In the genomic region with DNA sequence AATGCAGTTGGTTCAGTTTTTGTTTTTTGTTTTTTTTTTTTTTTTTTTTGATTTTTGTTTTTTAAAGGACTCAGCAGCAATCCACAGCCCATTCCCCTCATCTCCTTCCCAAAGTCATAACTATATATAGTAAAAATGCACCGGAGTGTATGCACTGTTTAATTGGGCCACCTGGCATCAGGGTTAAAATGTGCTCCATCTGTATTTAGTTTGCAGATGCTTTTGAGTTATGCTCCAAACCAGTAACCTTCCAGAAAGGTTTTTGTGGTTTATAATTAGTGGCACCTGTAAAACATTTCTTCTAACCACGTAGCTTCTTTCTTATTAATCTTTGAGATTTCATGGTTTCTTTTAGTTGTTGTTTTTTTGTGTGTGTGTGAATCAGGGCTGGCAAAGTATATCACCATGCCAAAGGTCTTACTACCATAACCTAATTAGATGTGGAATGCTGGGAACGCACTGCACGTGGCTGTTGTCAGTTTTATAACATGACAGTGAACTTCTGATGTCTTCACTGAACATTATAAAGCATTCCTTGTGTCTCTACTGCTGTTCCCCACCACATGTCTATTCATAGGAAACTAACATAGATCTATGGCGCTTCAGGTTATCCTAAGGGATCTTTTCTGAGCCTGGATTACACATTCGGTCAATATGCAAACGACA, we compare ENCODE assay signal across 11 mouse cellular contexts.
DNase-seq lines count a peak whose midpoint lies in the region; ATAC-seq and TF ChIP-seq lines count a peak whose summit lies in the region.
"Had no signal": no experiment of that assay in that cellular context is flagged by ENCODE, and none has a peak within 500 bp of the region (broad histone marks: within the 10 kb centered on the region; RNA-seq: fewer than 3 reads in every experiment).

No protein-coding gene starts in this region.

- intact Hi-C loops in heart, postnatal 10 days (cut with DNase I) = no loop called here
- intact Hi-C loops in left cerebral cortex, adult 2 months (cut with DNase I) = no loop called here

- no peaks in the 10 kb centered on the region for H3K27me3 ChIP-seq in heart, embryonic 14.5 days (ENCODE audit: control insufficient read depth, insufficient read depth, low read length)
- no peaks in the 10 kb centered on the region for H3K27me3 ChIP-seq in midbrain, embryonic 11.5 days (ENCODE audit: control insufficient read depth, insufficient read depth, low read length)
- H3K27me3 ChIP-seq in midbrain, embryonic 15.5 days (replicated peaks) = no peaks in the 10 kb centered on the region
- no peaks in the 10 kb centered on the region for H3K27me3 ChIP-seq in hindbrain, embryonic 12.5 days
- no peaks in the 10 kb centered on the region for H3K27me3 ChIP-seq in stomach, embryonic 16.5 days (ENCODE audit: control insufficient read depth, insufficient read depth, low read length)

- H3K9me3 ChIP-seq in heart, embryonic 14.5 days (ENCODE audit: control insufficient read depth, low read length) = no peaks in the 10 kb centered on the region
- no peaks in the 10 kb centered on the region for H3K9me3 ChIP-seq in midbrain, embryonic 11.5 days (ENCODE audit: control insufficient read depth, low read length)
- H3K9me3 ChIP-seq in midbrain, embryonic 15.5 days = no peaks in the 10 kb centered on the region
- H3K9me3 ChIP-seq in hindbrain, embryonic 12.5 days (replicated peaks) = no peaks in the 10 kb centered on the region
- H3K9me3 ChIP-seq in stomach, embryonic 16.5 days (replicated peaks; ENCODE audit: control insufficient read depth, low read length) = no peaks in the 10 kb centered on the region

- no peak for ATAC-seq in heart, embryonic 14.5 days (ENCODE audit: insufficient number of reproducible peaks, insufficient read depth, low FRiP score, low read depth)
- ATAC-seq in midbrain, embryonic 11.5 days (ENCODE audit: low FRiP score) = no peak
- ATAC-seq in midbrain, embryonic 15.5 days (replicated peaks) = no peak
- no peak for ATAC-seq in hindbrain, embryonic 12.5 days (ENCODE audit: low FRiP score)
- ATAC-seq in stomach, embryonic 16.5 days (ENCODE audit: insufficient read depth, low FRiP score) = no peak

- H3K4me2 ChIP-seq in heart, embryonic 14.5 days (ENCODE audit: low read length) = peak overlapping the region; percentile 55; the same call in 1 of the 2 replicates
- peak overlapping the region; percentile 42; the same call in 1 of the 2 replicates for H3K4me2 ChIP-seq in midbrain, embryonic 11.5 days
- no peak overlapping the region for H3K4me2 ChIP-seq in midbrain, embryonic 15.5 days
- H3K4me2 ChIP-seq in hindbrain, embryonic 12.5 days (replicated peaks) = peak overlapping the region; percentile 47; the same call in 1 of the 2 replicates
- H3K4me2 ChIP-seq in stomach, embryonic 16.5 days (ENCODE audit: low read depth, low read length) = peak overlapping the region; percentile 35; the same call in 1 of the 2 replicates

- H3K9ac ChIP-seq in heart, embryonic 14.5 days (ENCODE audit: low read length) = no peak overlapping the region
- H3K9ac ChIP-seq in midbrain, embryonic 11.5 days (ENCODE audit: low read length) = no peak overlapping the region
- no peak overlapping the region for H3K9ac ChIP-seq in midbrain, embryonic 15.5 days
- H3K9ac ChIP-seq in hindbrain, embryonic 12.5 days = no peak overlapping the region
- H3K9ac ChIP-seq in stomach, embryonic 16.5 days (ENCODE audit: low read length) = no peak overlapping the region

- H3K27ac ChIP-seq in heart, embryonic 14.5 days (replicated peaks in 1 of 2; ENCODE audit: control insufficient read depth in 1 of 2, insufficient read depth in 1 of 2, low read depth in 2 of 2, low read length in 2 of 2) = peak overlapping the region in 1 of 2 experiments; percentile 64; a peak in 2 of 4 replicates
- no peak overlapping the region for H3K27ac ChIP-seq in midbrain, embryonic 11.5 days (ENCODE audit: low read depth, low read length)
- no peak overlapping the region for H3K27ac ChIP-seq in midbrain, embryonic 15.5 days
- H3K27ac ChIP-seq in hindbrain, embryonic 12.5 days = no peak overlapping the region
- peak overlapping the region; percentile 49 for H3K27ac ChIP-seq in stomach, embryonic 16.5 days (ENCODE audit: low read length)
- no peak overlapping the region for H3K27ac ChIP-seq in left cerebral cortex, adult 2 months

- 60% methylated on average over 7 of the region's 7 CpGs for WGBS in heart, embryonic 14.5 days
- WGBS in midbrain, embryonic 11.5 days = 30% methylated on average over 7 of the region's 7 CpGs
- WGBS in midbrain, embryonic 15.5 days = 34% methylated on average over 7 of the region's 7 CpGs
- 29% methylated on average over 7 of the region's 7 CpGs for WGBS in hindbrain, embryonic 12.5 days
- 53% methylated on average over 7 of the region's 7 CpGs for WGBS in stomach, embryonic 16.5 days

- H3K4me1 ChIP-seq in heart, embryonic 14.5 days (ENCODE audit: control insufficient read depth in 2 of 2, insufficient read depth in 2 of 2, low read length in 2 of 2) = peaks cover 3 to 20% of the 10 kb centered on the region in 2 experiments
- H3K4me1 ChIP-seq in midbrain, embryonic 11.5 days (ENCODE audit: control insufficient read depth, insufficient read depth, low read length) = peaks cover 12% of the 10 kb centered on the region
- peaks cover 15% of the 10 kb centered on the region for H3K4me1 ChIP-seq in midbrain, embryonic 15.5 days
- H3K4me1 ChIP-seq in hindbrain, embryonic 12.5 days = peaks cover 18% of the 10 kb centered on the region
- H3K4me1 ChIP-seq in stomach, embryonic 16.5 days (ENCODE audit: control insufficient read depth, insufficient read depth, low read length) = peaks cover 7% of the 10 kb centered on the region

- peaks cover 22% of the 10 kb centered on the region for H3K36me3 ChIP-seq in heart, embryonic 14.5 days (ENCODE audit: control insufficient read depth, insufficient read depth, low read length)
- H3K36me3 ChIP-seq in midbrain, embryonic 11.5 days (ENCODE audit: control insufficient read depth, insufficient read depth, low read length) = no peaks in the 10 kb centered on the region
- no peaks in the 10 kb centered on the region for H3K36me3 ChIP-seq in midbrain, embryonic 15.5 days (replicated peaks)
- H3K36me3 ChIP-seq in hindbrain, embryonic 12.5 days = no peaks in the 10 kb centered on the region
- H3K36me3 ChIP-seq in stomach, embryonic 16.5 days (ENCODE audit: control insufficient read depth, insufficient read depth, low read length) = no peaks in the 10 kb centered on the region

- H3K4me3 ChIP-seq in heart, embryonic 14.5 days (ENCODE audit: control insufficient read depth in 1 of 2, insufficient read depth in 1 of 2, low read depth in 1 of 2, low read length in 2 of 2) = no peak overlapping the region
- no peak overlapping the region for H3K4me3 ChIP-seq in midbrain, embryonic 11.5 days (ENCODE audit: low read depth, low read length)
- no peak overlapping the region for H3K4me3 ChIP-seq in midbrain, embryonic 15.5 days
- H3K4me3 ChIP-seq in hindbrain, embryonic 12.5 days = no peak overlapping the region
- no peak overlapping the region for H3K4me3 ChIP-seq in stomach, embryonic 16.5 days (replicated peaks; ENCODE audit: low read length)
- no peak overlapping the region for H3K4me3 ChIP-seq in left cerebral cortex, adult 2 months

- no peak for DNase-seq in heart, postnatal 10 days
- DNase-seq in midbrain, embryonic 11.5 days (ENCODE audit: low spot score, missing footprints) = no peak
- no peak for DNase-seq in layer of hippocampus, adult 8-10 months (ENCODE audit: low spot score in 2 of 2)
- DNase-seq in left cerebral cortex, adult 2 months (ENCODE audit: extremely low spot score in 1 of 2, low spot score in 2 of 2) = no peak
- DNase-seq: adrenal gland, postnatal 14 days; cerebellum, adult 2 months; thymus, postnatal 14 days had no signal

- TF ChIP-seq CTCF in left cerebral cortex, adult 2 months (IDR thresholded peaks at IDR 0.05) = no peak
